Mouse (Mus musculus): ENCODE results near the gene Panx3.

GRCm38 (mm10) chr9:37625641-37626040 is 43.4 kb downstream of the Panx3 start:
- no peak for TF ChIP-seq CTCF (IDR thresholded peaks at IDR 0.05; ENCODE audit: low read depth)
- TF ChIP-seq EP300 (IDR thresholded peaks at IDR 0.05; ENCODE audit: low read depth): no peak
